Comparison of ENCODE assay signal across 17 mouse cellular contexts in the genomic region with DNA sequence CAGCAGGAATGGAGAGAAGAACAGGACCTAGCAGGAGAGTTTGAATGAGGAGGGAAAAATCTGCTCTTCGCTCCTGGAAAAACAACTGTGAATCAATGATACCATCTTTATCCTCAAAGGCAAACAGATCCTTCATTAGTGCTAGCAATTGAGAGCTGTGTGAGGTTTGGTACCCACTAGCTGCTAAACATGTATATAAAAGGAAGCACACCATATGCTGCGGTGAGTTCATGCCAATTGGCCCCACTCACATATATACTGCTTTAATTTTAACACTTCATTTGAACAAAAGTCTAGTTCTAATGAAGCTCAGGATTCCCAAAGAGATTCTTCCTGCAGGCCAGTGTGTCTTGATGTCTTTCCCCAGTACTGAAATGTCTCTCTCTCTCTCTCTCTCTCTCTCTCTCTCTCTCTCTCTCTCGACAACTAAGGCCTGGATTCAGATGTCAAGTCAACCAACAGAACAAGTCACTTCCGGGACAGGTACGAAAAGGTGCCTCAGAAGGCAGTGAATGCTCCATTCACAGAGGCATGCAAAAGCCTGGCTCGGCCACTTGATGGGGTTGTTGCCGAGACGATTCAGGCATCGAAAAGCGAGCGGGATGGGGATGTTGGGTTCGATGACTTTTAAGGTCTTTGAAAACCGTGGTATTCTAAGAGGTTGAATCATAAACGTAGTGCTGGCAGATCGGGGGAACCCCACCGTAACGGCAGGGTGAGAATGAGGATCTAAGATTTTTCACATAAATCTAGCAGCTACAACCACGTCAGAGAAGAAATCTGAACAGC.
A peak's percentile ranks its signal among the peaks of the same experiment; 100 is the strongest.
DNase-seq lines count a peak whose midpoint lies in the region; ATAC-seq and TF ChIP-seq lines count a peak whose summit lies in the region.
"Had no signal": no experiment of that assay in that cellular context is flagged by ENCODE, and none has a peak within 500 bp of the region (broad histone marks: within the 10 kb centered on the region; RNA-seq: fewer than 3 reads in every experiment).

No protein-coding gene starts in this region.

- peak; percentile 53 for DNase-seq in right cerebral cortex, adult 18-20 months
- no peak for DNase-seq in right cerebral cortex, postnatal 14 days
- peak; percentile 57 for DNase-seq in induced T-regulatory cell, adult 2 months (ENCODE audit: low read depth)
- DNase-seq in splenic B cell, adult 2 months (ENCODE audit: low read depth, low spot score) = peak; percentile 61
- no peak for DNase-seq in kidney, adult 8-10 months
- no peak for DNase-seq in lung, postnatal 0 days (ENCODE audit: low spot score)
- DNase-seq: adrenal gland, postnatal 10 days; cerebellum, postnatal 25 days; kidney, adult 18-20 months; midbrain, embryonic 14.5 days had no signal

- H3K36me3 ChIP-seq in forebrain, embryonic 13.5 days (ENCODE audit: poor library complexity, severe bottlenecking) = no peaks in the 10 kb centered on the region
- H3K36me3 ChIP-seq in forebrain, embryonic 12.5 days (replicated peaks) = no peaks in the 10 kb centered on the region
- H3K36me3 ChIP-seq in splenic B cell, adult 2 months (ENCODE audit: control insufficient read depth, insufficient read depth, low read length, poor library complexity, severe bottlenecking) = no peaks in the 10 kb centered on the region
- no peaks in the 10 kb centered on the region for H3K36me3 ChIP-seq in lung, postnatal 0 days (ENCODE audit: insufficient read depth, low read length)
- H3K36me3 ChIP-seq: embryonic facial prominence, embryonic 12.5 days; hindbrain, embryonic 13.5 days; limb, embryonic 12.5 days; liver, embryonic 15.5 days had no signal

- 0 out of 2 replicates have a peak overlapping the region, but pooled peaks have one; percentile 1 for H3K27ac ChIP-seq in forebrain, embryonic 13.5 days
- H3K27ac ChIP-seq in forebrain, embryonic 12.5 days = no peak overlapping the region
- H3K27ac ChIP-seq in lung, postnatal 0 days (ENCODE audit: low read length) = no peak overlapping the region
- H3K27ac ChIP-seq: embryonic facial prominence, embryonic 12.5 days; hindbrain, embryonic 13.5 days; limb, embryonic 12.5 days; liver, embryonic 15.5 days; macrophage had no signal

- no peak for TF ChIP-seq EP300 in lung, postnatal 0 days (IDR thresholded peaks at IDR 0.05)

- H3K4me3 ChIP-seq in forebrain, embryonic 13.5 days = no peak overlapping the region
- H3K4me3 ChIP-seq in forebrain, embryonic 12.5 days (replicated peaks) = no peak overlapping the region
- H3K4me3 ChIP-seq in lung, postnatal 0 days (ENCODE audit: low read depth, low read length) = no peak overlapping the region
- H3K4me3 ChIP-seq: embryonic facial prominence, embryonic 12.5 days; hindbrain, embryonic 13.5 days; limb, embryonic 12.5 days; liver, embryonic 15.5 days had no signal

- no peak for TF ChIP-seq CTCF in lung, postnatal 0 days (IDR thresholded peaks at IDR 0.05)

- no peaks in the 10 kb centered on the region for H3K27me3 ChIP-seq in forebrain, embryonic 13.5 days
- H3K27me3 ChIP-seq in forebrain, embryonic 12.5 days = no peaks in the 10 kb centered on the region
- no peaks in the 10 kb centered on the region for H3K27me3 ChIP-seq in splenic B cell, adult 2 months (ENCODE audit: control insufficient read depth, insufficient read depth, low read length, poor library complexity, severe bottlenecking)
- H3K27me3 ChIP-seq in lung, postnatal 0 days (replicated peaks; ENCODE audit: insufficient read depth, low read length) = no peaks in the 10 kb centered on the region
- H3K27me3 ChIP-seq: embryonic facial prominence, embryonic 12.5 days; hindbrain, embryonic 13.5 days; limb, embryonic 12.5 days; liver, embryonic 15.5 days had no signal

- H3K9ac ChIP-seq in forebrain, embryonic 13.5 days = no peak overlapping the region
- H3K9ac ChIP-seq in forebrain, embryonic 12.5 days = no peak overlapping the region
- no peak overlapping the region for H3K9ac ChIP-seq in lung, postnatal 0 days (replicated peaks; ENCODE audit: low read depth)
- H3K9ac ChIP-seq: embryonic facial prominence, embryonic 12.5 days; hindbrain, embryonic 13.5 days; limb, embryonic 12.5 days; liver, embryonic 15.5 days had no signal

- ATAC-seq in forebrain, embryonic 13.5 days = peak; percentile 66; the same call in 1 of the 2 replicates
- no peak for ATAC-seq in forebrain, embryonic 12.5 days (ENCODE audit: low FRiP score)
- ATAC-seq in lung, postnatal 0 days = no peak

- no peaks in the 10 kb centered on the region for H3K9me3 ChIP-seq in forebrain, embryonic 13.5 days (replicated peaks)
- no peaks in the 10 kb centered on the region for H3K9me3 ChIP-seq in forebrain, embryonic 12.5 days
- no peaks in the 10 kb centered on the region for H3K9me3 ChIP-seq in lung, postnatal 0 days (ENCODE audit: low read length)
- H3K9me3 ChIP-seq: embryonic facial prominence, embryonic 12.5 days; hindbrain, embryonic 13.5 days; limb, embryonic 12.5 days; liver, embryonic 15.5 days had no signal

- H3K4me2 ChIP-seq in forebrain, embryonic 13.5 days = no peak overlapping the region
- no peak overlapping the region for H3K4me2 ChIP-seq in forebrain, embryonic 12.5 days
- no peak overlapping the region for H3K4me2 ChIP-seq in lung, postnatal 0 days (replicated peaks; ENCODE audit: low read depth, low read length)
- H3K4me2 ChIP-seq: embryonic facial prominence, embryonic 12.5 days; hindbrain, embryonic 13.5 days; limb, embryonic 12.5 days; liver, embryonic 15.5 days had no signal

- WGBS in forebrain, embryonic 13.5 days = 92% methylated on average over 18 of the region's 18 CpGs
- WGBS in forebrain, embryonic 12.5 days = 92% methylated on average over 18 of the region's 18 CpGs
- 83% methylated on average over 18 of the region's 18 CpGs for WGBS in lung, postnatal 0 days

- no peaks in the 10 kb centered on the region for H3K4me1 ChIP-seq in forebrain, embryonic 13.5 days
- no peaks in the 10 kb centered on the region for H3K4me1 ChIP-seq in forebrain, embryonic 12.5 days
- no peaks in the 10 kb centered on the region for H3K4me1 ChIP-seq in lung, postnatal 0 days (ENCODE audit: insufficient read depth, low read depth, low read length)
- H3K4me1 ChIP-seq: embryonic facial prominence, embryonic 12.5 days; hindbrain, embryonic 13.5 days; limb, embryonic 12.5 days; liver, embryonic 15.5 days had no signal

Comparison
In these comparisons a context has a peak if more than half of its experiments do, and no peak if none do; other contexts are left out.
1. DNase-seq: peak in right cerebral cortex, adult 18-20 months (single experiment), induced T-regulatory cell, adult 2 months (single experiment) and splenic B cell, adult 2 months (single experiment); none in right cerebral cortex, postnatal 14 days (single experiment), kidney, adult 8-10 months (0 of 2) and lung, postnatal 0 days (single experiment).